Mouse (Mus musculus) right cerebral cortex, postnatal 14 days (tissue): ENCODE data around the gene Sirt1.
"Not testable (repeated sequence)": the region's sequence is repeated elsewhere in the genome, so short reads cannot be mapped to it uniquely, and the experiment has no call there.

ENCODE experiments used
- DNase-seq: peaks from one replicate; pipeline ENCODE4 v3.0.0; 2022

Sirt1 gene

DNA sequence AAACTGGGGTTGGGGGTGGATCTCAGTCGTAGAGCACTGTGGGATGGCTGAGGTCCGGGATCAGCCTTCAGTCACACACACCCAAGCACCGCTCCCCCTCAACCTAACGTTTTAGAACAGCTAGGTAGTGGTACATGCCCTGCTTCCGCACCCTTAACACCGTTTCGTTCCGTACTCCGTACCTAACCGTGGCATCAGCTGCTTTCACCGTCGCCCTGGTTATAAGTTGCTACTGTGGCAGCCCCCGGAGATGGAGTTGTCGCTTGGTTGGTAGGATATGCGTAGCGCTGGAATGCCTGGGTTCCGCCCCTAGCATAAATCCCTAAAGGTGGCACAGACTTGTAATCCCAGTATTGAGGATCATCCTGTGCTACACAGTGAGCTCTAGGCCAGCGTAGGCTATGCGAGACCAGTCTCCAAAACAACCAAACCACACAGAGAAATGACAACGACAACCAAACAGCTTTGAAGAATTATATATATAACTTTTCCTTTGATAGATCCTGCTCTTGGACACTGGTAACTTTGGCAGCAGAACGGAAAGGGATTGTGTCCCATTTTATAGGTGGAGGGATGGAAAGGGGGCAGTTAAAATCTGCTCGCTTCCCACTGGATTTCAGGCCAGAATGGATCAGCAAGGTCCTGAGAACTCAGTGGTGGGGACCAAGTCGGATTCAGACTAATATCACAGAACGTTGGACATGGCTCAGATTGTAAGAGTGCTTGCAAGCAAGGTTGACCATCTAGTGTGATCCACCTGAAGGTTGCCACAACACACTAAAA lies at the start of gene Sirt1:
Sirt1 (minus strand) TSS at position 207 of the 783 bp plus-strand sequence.
- no peak for DNase-seq

DNA sequence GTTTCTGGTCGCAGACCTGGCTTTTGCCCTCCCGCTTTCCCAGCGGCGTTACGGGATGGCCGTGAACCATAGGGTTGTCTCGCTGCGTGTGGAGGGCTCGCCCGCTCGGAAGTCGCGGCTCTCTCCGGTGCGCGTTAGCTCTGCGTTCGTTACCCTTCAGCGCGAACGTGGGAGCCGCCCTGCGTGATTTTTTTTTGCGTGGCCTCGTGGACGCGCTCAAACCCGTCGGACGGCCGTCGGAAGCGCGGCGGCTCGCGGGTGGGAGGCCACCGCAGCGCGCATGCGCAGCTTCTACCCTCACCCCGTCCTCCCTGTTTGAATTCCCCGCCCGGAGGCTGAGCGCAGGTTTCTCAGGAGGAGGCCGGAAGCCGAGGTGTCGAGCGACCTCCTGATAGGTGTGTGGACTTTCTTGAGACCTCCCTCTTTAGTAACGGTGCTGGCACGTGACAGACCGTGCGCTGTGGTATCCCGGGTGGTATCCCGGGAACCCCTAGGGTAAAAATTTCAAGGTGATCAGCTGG lies 48.3 kb upstream of the Sirt1 start, which contains the start of gene Ctnna3:
Ctnna3 (plus strand) TSS at position 314 of the 521 bp plus-strand sequence.
- peak; percentile 85 for DNase-seq

DNA sequence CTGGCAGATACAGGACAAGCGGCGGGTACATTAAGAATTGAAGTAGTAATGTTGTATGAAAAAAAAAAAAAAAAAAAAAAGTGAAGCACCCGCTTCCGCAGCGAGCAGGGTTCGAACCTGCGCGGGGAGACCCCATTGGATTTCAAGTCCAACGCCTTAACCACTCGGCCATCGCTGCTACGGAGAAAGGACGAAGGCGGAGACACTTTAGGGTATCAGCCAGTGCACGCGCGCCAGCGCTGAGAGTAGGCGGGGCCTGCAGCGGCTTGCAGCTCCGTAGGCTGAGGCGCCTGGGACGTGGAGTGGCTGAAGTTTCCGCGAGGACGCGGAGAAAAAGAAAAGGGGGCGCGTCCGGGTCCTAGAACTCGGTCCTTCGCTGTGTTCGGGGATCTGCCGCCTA lies 47.9 kb upstream of the Sirt1 start:
- peak; percentile 95 for DNase-seq

DNA sequence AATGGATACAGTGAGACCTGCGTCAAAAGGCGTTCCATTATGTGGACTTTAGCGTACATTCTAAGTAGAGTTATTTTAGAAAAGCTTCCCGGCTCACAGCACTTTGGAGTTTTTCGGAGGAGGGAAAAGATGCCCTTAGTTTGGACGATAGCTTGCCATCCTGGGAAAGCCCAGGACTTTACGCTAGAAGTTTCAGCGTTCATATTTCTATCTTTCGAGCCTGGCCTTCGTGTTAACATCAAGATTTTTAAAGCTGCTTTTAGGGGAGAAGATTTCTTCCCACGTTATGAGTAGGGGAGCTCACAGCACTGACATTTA lies 47.5 kb upstream of the Sirt1 start:
- DNase-seq: no peak

DNA sequence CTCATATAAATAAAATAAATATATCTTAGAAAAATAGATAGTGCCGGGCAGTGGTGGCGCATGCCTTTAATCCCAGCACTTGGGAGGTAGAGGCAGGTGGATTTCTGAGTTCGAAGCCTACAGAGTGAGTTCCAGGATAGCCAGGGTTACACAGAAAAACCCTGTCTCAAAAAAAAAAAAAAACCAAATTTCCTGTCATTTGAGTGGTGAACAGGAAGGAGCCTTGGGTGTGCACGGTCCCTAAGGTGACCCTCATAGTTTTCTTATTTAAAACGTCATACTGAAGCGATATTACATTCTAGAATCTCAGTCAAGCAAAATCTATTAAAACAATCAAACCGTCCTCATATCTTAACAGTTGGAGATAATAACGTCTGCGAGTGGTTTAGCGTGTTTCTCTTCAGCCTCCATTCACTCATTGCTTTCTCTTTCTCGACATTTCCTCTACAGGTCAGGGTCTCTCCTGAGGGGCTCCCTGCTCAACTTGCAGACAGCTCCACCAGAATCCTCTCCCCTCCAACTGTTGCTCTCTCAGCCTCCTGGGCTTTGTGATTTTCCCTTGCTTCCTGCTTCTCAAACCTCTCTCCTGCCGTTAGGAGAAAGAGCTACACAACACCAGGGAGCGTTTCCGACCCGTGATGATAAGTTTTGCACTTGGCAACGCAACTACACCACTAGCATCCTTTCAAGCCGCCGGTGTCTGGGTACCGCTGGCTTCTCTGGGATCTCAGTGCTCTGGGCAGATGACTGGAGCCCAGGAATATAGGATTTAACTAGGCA lies 46.9 kb upstream of the Sirt1 start:
- DNase-seq: peak; percentile 28

DNA sequence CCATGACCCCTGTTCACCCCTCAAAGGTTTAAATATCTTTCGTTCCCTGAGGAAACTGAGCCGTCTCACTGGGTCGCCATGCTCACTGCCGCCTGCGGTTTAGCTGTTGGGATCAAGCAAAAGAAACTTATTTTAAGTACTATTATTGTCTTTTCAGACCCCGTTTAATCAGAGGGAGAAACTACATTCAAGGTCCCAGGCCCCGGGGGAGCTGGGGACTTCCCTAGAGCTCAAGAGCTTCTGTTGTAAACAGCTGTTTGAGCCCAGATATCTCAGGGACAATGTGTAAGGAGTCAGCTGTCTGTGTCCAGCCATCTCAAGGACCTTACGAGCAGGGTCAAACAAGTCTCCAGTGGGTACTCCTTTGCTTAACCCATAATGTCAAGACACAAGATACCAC lies 45.6 kb upstream of the Sirt1 start:
- no peak for DNase-seq

DNA sequence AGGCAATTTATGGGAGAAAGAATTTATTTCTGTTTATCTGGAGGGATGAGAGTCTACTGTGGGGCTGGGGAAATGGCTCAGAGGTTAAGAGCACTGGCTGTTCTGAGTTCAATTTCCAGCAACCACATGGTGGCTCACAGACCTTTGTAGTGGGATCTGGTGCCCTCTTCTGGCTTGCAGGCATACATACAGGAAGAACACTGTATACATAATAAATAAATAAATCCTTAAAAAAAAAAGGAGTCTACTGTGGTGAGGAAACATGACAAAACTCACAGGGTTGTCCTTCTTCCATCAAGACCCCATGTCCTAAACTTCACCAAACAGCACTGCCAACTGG lies 42.9 kb upstream of the Sirt1 start:
- DNase-seq: peak; percentile 20

DNA sequence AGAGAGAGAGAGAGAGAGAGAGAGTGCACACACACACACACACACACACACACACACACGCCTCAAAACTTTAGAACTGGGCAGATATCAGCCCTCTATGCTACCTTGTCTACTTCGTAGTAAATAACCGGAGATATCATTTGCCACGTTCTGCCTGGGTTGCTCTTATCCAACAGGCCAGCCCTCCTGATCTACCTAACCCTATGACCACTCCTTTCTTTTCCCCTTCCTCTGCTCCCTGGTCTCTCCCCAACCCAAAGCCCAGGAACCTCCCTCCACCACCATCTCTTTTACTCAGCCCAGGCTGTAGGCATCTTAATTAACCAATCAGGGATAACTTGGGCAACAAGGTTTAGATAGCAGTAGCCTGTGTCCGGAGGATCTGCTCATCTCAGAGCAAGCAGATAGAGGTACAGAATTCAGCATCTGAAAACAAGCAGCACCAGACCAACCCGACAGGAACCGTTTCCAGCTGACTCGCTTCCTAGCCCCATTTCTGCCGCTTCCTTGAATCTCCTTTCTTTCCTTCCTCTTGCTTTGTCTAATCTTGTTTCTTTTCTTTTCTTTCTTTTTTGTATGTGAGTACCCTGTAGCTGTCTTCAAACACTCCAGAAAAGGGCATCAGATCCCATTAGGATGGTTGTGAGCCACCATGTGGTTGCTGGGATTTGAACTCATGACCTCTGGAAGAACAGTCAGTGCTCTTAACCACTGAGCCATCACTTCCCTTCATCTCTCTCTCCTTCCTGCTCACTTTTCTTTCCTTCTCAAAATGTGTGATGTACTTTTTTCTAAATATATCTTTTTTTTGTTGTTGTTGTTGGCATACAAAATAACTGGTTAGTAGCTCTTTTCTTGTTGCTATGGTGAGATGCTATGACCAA lies 42.3 kb upstream of the Sirt1 start:
- no peak for DNase-seq

DNA sequence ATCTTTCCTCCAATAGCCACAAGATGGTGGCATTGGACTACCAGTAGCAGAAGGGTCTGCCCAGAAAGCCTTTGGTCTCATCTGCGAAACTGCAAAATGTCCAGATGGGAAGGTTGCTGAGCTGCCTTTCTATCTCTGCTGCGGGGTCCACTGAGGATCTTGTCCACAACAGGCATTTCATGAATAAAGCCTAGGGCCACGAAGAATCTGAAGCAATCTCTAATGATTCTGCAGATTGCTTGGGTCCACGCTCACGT lies 41.2 kb upstream of the Sirt1 start:
- no peak for DNase-seq

DNA sequence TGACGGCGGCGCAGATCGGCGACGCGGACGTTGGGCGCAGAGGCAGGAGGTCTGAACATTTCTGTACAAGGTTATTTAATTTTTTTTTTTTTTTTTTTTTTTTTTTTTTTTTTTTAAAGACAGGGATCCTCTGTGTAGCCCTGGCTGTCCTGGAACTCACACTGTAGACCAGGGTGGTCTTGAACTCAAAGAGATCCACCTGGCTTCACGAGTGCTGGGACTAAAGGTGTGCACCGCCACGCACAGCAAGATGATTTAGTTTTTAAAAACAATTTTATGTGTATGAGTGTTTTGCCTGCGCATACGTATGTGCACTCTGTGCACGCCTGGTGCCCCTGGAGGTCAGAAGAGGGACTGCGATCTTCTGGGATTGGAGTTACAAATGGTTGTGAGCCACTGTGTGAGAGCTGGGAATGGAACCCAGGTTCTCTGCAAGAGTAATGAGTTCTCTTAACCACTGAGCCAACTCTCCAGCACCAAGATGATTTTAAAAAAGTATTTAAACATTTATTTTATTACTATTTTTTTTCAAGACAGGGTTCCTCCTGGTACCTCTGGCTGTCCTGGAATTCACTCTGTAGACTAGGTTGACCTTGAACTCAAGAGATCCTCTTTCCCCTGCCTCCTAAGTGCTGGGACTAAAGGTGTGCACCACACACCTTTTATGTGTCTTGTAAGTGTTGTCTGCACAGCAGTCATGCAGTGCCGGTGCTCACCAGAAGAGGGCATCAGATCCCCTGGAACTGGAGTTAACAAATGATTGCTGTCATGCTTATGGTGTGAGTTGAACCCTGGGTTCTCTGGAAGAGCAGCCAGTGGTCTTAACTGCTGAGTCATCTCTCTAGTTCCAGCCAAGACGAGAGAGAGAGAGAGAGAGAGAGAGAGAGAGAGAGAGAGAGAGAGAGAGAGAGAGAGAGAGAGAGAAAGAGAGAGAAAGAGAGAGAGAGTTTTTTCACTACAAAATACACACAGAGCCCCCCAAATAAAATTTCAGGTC lies 40.5 kb upstream of the Sirt1 start, which contains the start of gene Gm7075:
Gm7075 (minus strand) TSS at position 51 of the 997 bp plus-strand sequence.
- peak; percentile 46 for DNase-seq

DNA sequence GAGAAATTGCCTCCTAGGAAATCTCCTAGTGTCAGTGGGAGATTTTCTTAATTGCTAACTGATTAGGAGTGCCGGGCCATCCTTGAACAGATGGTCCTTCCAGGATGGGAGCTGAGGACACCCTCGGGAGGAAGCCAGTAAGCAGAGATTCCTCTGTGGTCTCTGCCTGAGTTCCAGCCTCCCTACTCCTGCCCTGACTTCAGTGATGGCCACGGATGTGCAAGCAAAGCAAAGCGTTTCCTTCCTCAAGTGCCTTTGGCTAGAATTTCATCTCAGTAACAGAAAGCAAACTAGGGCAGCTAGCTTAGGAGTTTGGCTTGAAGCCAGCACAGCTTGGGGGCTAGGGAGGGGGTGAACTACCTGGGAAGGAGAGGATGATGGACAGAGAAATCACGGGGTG lies 35.6 kb upstream of the Sirt1 start:
- no peak for DNase-seq

DNA sequence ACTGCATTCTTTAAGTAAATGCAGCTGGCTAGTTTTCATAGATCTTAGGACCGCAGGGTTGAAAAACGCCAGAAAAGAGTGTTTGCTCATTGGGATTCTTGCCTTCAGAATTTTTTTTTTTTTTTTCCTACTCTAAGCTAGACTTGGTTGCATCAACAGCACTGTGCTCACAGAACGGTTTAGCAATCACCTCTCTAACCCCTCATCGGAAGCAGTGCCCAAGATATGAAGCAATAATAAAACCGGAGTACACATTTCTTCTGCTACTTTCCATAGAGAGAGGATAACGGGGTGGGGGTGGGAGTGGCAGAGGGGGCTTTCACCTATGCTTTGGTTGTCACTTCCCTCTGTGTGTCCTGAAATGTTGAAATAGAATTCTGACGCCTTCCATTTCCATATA lies 34.3 kb upstream of the Sirt1 start:
- DNase-seq: no peak

DNA sequence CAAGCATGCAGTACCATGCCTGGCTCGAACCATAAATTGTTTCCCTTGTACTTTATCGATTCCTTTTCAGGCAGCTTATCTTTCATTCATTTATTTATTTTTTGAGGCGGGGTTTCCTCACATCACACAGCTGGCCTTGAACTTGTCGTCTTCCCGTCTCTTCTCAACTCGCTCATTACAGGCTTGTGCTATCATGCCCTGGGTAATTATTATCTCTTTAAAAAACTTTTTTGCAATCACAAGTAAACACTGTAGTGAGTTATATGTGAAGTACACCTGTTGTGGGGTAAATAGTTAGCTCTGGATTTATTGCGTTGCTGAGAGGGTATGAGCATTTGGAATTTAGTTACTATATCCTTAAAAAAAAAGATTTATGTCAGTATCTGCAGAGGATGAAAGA lies 33.8 kb upstream of the Sirt1 start:
- no peak for DNase-seq

DNA sequence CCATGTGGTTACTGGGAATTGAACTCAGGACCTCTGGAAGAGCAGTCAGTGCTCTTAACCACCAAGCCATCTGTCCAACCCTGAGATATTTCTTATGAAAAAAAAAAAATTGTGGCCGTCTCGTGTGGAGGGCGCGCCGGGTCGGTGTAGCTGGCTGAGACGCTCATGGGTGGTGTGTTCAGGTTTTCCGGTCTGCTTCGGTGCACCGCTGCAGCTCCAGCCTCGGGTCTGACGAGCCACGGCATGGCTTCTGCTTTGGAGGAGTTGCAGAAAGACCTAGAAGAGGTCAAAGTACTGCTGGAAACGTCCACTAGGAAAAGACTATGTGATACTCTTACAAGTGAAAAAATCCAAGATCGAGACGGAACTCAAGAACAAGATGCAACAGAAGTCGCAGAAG lies 31.3 kb upstream of the Sirt1 start:
- DNase-seq: no peak

DNA sequence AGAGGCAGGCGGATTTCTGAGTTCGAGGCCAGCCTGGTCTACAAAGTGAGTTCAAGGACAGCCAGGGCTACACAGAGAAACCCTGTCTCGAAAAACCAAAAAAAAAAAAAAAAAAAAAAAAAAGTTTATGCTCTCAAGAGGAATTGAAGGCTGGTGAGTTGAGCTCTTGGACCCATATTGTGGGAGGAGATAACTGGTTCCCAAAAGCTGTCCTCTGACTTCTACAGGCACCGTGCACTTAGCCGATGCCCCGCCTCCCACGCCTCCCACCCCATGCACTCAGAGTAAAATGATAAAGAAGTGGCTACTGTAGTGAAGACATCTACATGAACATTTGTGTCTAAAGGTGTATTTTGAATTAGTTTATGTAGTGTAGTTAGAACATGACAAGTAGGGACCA lies 30.2 kb upstream of the Sirt1 start:
- DNase-seq: not testable (repeated sequence)

DNA sequence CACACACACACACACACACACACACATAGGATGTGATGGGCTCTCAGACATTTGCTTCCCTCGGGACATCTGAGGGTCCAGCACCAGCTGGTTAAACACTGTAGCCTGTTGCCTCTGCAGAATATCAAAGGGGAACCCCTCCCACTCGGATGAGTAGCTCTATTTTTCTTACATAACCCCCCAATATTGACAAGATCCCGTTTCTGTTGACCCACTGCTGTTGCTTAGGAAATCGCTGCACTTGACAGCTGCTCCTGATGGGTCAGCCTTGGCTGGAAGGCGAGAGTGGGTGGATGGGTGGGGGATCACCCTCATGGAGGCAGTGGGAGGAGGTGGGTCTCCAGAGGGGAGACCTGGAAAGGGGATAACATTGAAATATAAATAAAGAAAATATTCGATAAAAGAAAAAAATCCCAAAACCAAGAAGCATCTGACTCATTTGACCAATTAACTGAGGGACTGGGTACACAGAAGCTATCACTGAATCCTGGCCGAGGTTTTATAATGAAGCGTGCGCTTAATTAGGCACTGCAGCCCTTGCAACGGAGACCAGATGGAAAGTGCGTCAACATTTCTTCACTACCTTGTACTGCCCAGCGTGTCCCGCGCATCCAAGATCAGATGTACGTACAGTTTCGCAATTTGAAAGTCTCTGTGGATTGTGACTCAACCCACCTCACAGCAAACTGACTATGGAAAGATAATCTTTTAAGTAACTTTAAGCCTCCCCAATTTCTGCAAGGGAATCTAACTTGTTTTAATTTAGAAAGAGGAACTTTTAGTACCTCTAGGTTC lies 28.9 kb upstream of the Sirt1 start:
- DNase-seq: no peak

DNA sequence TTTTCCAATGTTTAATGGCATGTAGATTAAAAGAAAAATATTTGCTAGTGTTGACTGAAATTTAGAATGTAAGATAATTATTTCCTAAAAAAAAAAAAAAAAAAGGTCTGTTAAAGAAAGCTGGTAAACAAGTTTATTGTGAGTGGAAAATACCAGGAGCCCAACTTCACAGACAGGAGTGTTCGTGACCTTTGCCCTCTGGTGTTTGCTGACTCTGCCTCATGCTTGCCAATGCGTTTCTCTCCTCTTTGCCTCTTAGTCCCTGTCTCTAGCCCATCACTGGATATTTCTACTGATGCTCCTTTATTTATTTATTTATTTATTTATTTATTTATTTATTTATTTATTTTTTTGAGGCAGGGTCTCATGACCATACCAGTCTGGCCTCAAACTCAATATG lies 22.1 kb upstream of the Sirt1 start:
- DNase-seq: no peak

DNA sequence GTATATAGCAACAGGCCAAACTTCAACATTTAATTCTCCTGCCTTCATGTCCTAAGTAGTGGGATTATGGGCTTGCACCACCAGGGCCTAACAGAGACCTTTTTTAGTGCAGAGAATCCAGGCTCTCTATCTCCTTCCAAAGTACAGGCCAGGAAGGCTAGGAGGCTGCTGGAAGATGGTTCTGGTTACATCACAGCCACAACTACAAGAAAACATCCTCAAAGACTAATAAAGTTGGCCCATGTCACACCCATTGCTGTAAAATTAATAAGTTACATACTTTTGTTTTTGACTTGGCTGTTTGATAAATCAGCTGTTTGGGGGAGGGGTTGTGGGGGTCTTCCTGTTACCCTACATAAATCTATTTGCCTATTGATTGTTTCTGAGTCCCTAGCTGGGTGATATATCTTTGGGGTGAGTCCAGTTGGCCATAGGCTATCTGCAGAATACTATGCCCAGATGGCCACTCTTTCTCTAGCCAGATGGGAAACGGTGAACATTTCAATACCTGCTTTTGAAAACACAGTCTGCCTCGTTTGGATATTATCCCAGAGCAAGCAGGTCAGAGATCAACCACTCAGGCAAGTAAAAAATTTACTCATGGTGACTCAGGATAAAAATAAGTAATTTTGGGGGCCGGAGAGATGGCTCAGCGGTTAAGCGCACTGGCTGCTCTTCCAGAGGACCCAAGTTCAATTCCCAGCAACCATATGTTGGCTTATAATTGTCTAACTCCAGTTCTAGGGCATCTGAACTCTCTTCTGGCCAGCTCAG lies 21.4 kb upstream of the Sirt1 start:
- no peak for DNase-seq

DNA sequence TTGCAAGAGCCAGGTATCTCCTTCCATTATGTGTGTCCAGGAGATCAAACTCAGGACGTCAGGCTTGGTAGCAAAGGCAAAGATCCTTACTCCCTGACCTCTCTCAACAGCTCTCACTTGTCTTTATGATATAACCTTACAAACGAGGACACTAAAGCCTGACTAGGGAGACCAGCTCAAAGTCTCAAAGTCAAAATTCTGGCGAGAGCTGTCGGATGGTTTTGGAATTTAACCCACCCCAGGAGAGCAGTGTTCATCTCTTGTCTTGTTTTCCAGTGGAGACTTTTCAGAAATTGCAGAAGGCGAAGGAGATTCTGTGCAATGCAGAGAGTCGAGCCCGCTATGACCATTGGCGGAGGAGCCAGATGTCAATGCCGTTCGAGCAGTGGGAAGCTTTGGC lies 15.5 kb upstream of the Sirt1 start:
- DNase-seq: no peak

DNA sequence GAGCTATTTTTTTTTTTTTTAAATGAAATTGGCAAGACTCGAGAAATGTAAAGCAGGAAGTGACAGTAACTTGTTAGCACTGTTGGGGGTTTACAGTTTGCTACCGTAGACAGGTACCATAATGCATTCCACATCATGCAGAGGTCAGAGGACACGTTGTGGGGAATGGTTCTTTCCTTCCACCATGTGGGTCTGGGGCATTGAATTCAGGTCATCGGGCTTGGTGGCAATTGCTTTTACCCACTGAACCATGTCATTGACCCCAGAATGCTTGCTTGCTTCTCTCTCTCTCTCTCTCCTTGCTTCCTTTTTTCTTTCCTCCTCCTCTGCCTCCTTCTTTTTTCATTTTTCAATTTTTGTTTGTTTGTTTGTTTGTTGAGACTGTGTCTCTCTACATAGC lies 7.4 kb upstream of the Sirt1 start:
- DNase-seq: no peak

DNA sequence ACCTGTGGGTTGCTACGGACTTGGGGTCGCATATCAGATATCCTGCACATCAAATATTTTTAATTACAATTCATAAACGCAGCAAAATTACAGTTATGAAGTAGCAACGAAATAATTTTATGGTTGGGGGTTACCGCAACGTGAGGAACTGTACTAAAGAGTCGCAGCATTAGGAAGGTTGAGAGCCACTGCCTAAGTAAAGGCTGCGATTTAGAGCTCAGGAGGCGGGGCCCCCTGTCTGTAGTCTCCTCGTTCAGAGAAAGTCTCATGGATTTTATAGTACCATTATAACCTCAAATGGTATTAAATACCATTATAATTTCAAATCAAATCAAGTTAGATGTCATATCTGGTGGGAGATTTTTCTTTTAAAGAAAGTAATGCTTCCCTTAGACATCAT lies 5.5 kb upstream of the Sirt1 start:
- DNase-seq: no peak
